Mouse (Mus musculus): Measurements from ENCODE around the gene Ggt1. TPM values are rescaled to one million over a fixed set of nuclear protein-coding genes. Genes with fewer than 3 reads are reported as not detected.

Ggt1 gene
- polyA plus RNA-seq, 1 experiment from 2014 or later = 1.7 TPM

GRCm38 (mm10) chr10:75579129-75579528 lies 17.7 kb downstream of the Ggt1 start:
- ATAC-seq (ENCODE audit: low FRiP score) = no peak
- H3K27me3 ChIP-seq (ENCODE audit: control insufficient read depth, insufficient read depth, low read length) = no peaks in the 10 kb centered on the region
- no peaks in the 10 kb centered on the region for H3K36me3 ChIP-seq (replicated peaks; ENCODE audit: control insufficient read depth, insufficient read depth)
- no peak overlapping the region for H3K27ac ChIP-seq
- no peak overlapping the region for H3K4me3 ChIP-seq (replicated peaks; ENCODE audit: low read length)
- no peaks in the 10 kb centered on the region for H3K4me1 ChIP-seq (replicated peaks; ENCODE audit: control insufficient read depth, insufficient read depth, low read length)
- no peak for DNase-seq (ENCODE audit: low spot score)
- no peak overlapping the region for H3K9ac ChIP-seq
- 90% methylated on average over 6 of the region's 6 CpGs for WGBS
- H3K4me2 ChIP-seq (replicated peaks) = no peak overlapping the region
- H3K9me3 ChIP-seq (ENCODE audit: control insufficient read depth, low read length) = no peaks in the 10 kb centered on the region

GRCm38 (mm10) chr10:75585876-75586552 lies 24.6 kb downstream of the Ggt1 start:
- Histone ChIP-seq H3K4me2 (replicated peaks) (peak overlapping the region; percentile 28; the same call in 1 of the 2 replicates), H3K27ac (0 out of 2 replicates have a peak overlapping the region, but pooled peaks have one; percentile 22), H3K27me3 (ENCODE audit: control insufficient read depth, insufficient read depth, low read length) (no peaks in the 10 kb centered on the region), H3K4me3 (replicated peaks; ENCODE audit: low read length) (no peak overlapping the region), H3K36me3 (replicated peaks; ENCODE audit: control insufficient read depth, insufficient read depth) (no peaks in the 10 kb centered on the region), H3K9me3 (ENCODE audit: control insufficient read depth, low read length) (no peaks in the 10 kb centered on the region), H3K9ac (no peak overlapping the region), H3K4me1 (replicated peaks; ENCODE audit: control insufficient read depth, insufficient read depth, low read length) (no peaks in the 10 kb centered on the region)
- WGBS = 15% methylated on average over 20 of the region's 20 CpGs
- peak; percentile 96 for DNase-seq (ENCODE audit: low spot score)
- peak; percentile 86 for ATAC-seq (ENCODE audit: low FRiP score)

- ATAC-seq (ENCODE audit: low FRiP score) (peak; percentile 28; the same call in 1 of the 2 replicates), DNase-seq (ENCODE audit: low spot score) (no peak)
- Histone ChIP-seq H3K9me3 (ENCODE audit: control insufficient read depth, low read length) (no peaks in the 10 kb centered on the region), H3K9ac (no peak overlapping the region), H3K4me2 (replicated peaks) (no peak overlapping the region), H3K4me3 (replicated peaks; ENCODE audit: low read length) (no peak overlapping the region), H3K36me3 (replicated peaks; ENCODE audit: control insufficient read depth, insufficient read depth) (no peaks in the 10 kb centered on the region), H3K27me3 (ENCODE audit: control insufficient read depth, insufficient read depth, low read length) (no peaks in the 10 kb centered on the region), H3K27ac (0 out of 2 replicates have a peak overlapping the region, but pooled peaks have one; percentile 22), H3K4me1 (replicated peaks; ENCODE audit: control insufficient read depth, insufficient read depth, low read length) (no peaks in the 10 kb centered on the region)
- WGBS = 78% methylated on average over 1 of the region's 1 CpGs
Observed at GRCm38 (mm10) chr10:75586553-75586879, 25.1 kb downstream of the Ggt1 start.

GRCm38 (mm10) chr10:75587781-75588180 lies 26.4 kb downstream of the Ggt1 start:
- no peak overlapping the region for H3K4me2 ChIP-seq (replicated peaks)
- H3K36me3 ChIP-seq (replicated peaks; ENCODE audit: control insufficient read depth, insufficient read depth) = no peaks in the 10 kb centered on the region
- H3K27me3 ChIP-seq (ENCODE audit: control insufficient read depth, insufficient read depth, low read length) = no peaks in the 10 kb centered on the region
- 81% methylated on average over 4 of the region's 4 CpGs for WGBS
- H3K9ac ChIP-seq = no peak overlapping the region
- no peak overlapping the region for H3K27ac ChIP-seq
- no peaks in the 10 kb centered on the region for H3K4me1 ChIP-seq (replicated peaks; ENCODE audit: control insufficient read depth, insufficient read depth, low read length)
- no peak overlapping the region for H3K4me3 ChIP-seq (replicated peaks; ENCODE audit: low read length)
- no peaks in the 10 kb centered on the region for H3K9me3 ChIP-seq (ENCODE audit: control insufficient read depth, low read length)
- DNase-seq (ENCODE audit: low spot score) = no peak
- no peak for ATAC-seq (ENCODE audit: low FRiP score)

- H3K9me3 ChIP-seq (ENCODE audit: control insufficient read depth, low read length) = no peaks in the 10 kb centered on the region
Observed at GRCm38 (mm10) chr10:75588336-75588735, 26.9 kb downstream of the Ggt1 start.

GRCm38 (mm10) chr10:75589129-75589528 lies 27.7 kb downstream of the Ggt1 start, which contains the start of gene Ggt5:
Gene Ggt5 (plus strand): TSS chr10:75589340.
- DNase-seq (ENCODE audit: low spot score) = peak; percentile 40
- ATAC-seq (ENCODE audit: low FRiP score) = no peak
- Histone ChIP-seq H3K4me2 (replicated peaks) (peak within 1 kb of the TSS; percentile 13; the same call in 1 of the 2 replicates), H3K36me3 (replicated peaks; ENCODE audit: control insufficient read depth, insufficient read depth) (no peaks in the 10 kb centered on the region), H3K9me3 (ENCODE audit: control insufficient read depth, low read length) (no peaks in the 10 kb centered on the region), H3K4me3 (replicated peaks; ENCODE audit: low read length) (no peak within 1 kb of the TSS), H3K27me3 (ENCODE audit: control insufficient read depth, insufficient read depth, low read length) (no peaks in the 10 kb centered on the region), H3K4me1 (replicated peaks; ENCODE audit: control insufficient read depth, insufficient read depth, low read length) (no peaks in the 10 kb centered on the region), H3K9ac (no peak within 1 kb of the TSS), H3K27ac (no peak within 1 kb of the TSS)
- WGBS = 42% methylated on average over 5 of the region's 5 CpGs

More at GRCm38 (mm10) chr10:75588336-75588735, 26.9 kb downstream of the Ggt1 start:
- 75% methylated on average over 5 of the region's 5 CpGs for WGBS
- H3K9ac ChIP-seq = no peak overlapping the region
- H3K4me1 ChIP-seq (replicated peaks; ENCODE audit: control insufficient read depth, insufficient read depth, low read length) = no peaks in the 10 kb centered on the region
- ATAC-seq (ENCODE audit: low FRiP score) (no peak), DNase-seq (ENCODE audit: low spot score) (no peak)
- H3K27me3 ChIP-seq (ENCODE audit: control insufficient read depth, insufficient read depth, low read length) = no peaks in the 10 kb centered on the region
- no peaks in the 10 kb centered on the region for H3K36me3 ChIP-seq (replicated peaks; ENCODE audit: control insufficient read depth, insufficient read depth)
- H3K4me3 ChIP-seq (replicated peaks; ENCODE audit: low read length) = no peak overlapping the region
- H3K27ac ChIP-seq = no peak overlapping the region
- no peak overlapping the region for H3K4me2 ChIP-seq (replicated peaks)

- H3K27me3 ChIP-seq (ENCODE audit: control insufficient read depth, insufficient read depth, low read length) = no peaks in the 10 kb centered on the region
- no peaks in the 10 kb centered on the region for H3K9me3 ChIP-seq (ENCODE audit: control insufficient read depth, low read length)
- no peaks in the 10 kb centered on the region for H3K36me3 ChIP-seq (replicated peaks; ENCODE audit: control insufficient read depth, insufficient read depth)
- no peak for DNase-seq (ENCODE audit: low spot score)
- 73% methylated on average over 16 of the region's 16 CpGs for WGBS
- no peak overlapping the region for H3K9ac ChIP-seq
- no peak overlapping the region for H3K4me3 ChIP-seq (replicated peaks; ENCODE audit: low read length)
- H3K4me2 ChIP-seq (replicated peaks) = peak overlapping the region; percentile 13; the same call in 1 of the 2 replicates
- H3K4me1 ChIP-seq (replicated peaks; ENCODE audit: control insufficient read depth, insufficient read depth, low read length) = no peaks in the 10 kb centered on the region
- H3K27ac ChIP-seq = no peak overlapping the region
- ATAC-seq (ENCODE audit: low FRiP score) = no peak
Observed at GRCm38 (mm10) chr10:75589651-75590050, 28.2 kb downstream of the Ggt1 start.

- DNase-seq (ENCODE audit: low spot score) = no peak
- ATAC-seq (ENCODE audit: low FRiP score) = no peak
- Histone ChIP-seq H3K4me1 (replicated peaks; ENCODE audit: control insufficient read depth, insufficient read depth, low read length) (no peaks in the 10 kb centered on the region), H3K9me3 (ENCODE audit: control insufficient read depth, low read length) (no peaks in the 10 kb centered on the region), H3K4me3 (replicated peaks; ENCODE audit: low read length) (no peak overlapping the region), H3K9ac (no peak overlapping the region), H3K27me3 (ENCODE audit: control insufficient read depth, insufficient read depth, low read length) (no peaks in the 10 kb centered on the region), H3K4me2 (replicated peaks) (no peak overlapping the region), H3K27ac (no peak overlapping the region), H3K36me3 (replicated peaks; ENCODE audit: control insufficient read depth, insufficient read depth) (no peaks in the 10 kb centered on the region)
- WGBS = 78% methylated on average over 12 of the region's 12 CpGs
Observed at GRCm38 (mm10) chr10:75591211-75591894, 29.9 kb downstream of the Ggt1 start.

- Histone ChIP-seq H3K27me3 (ENCODE audit: control insufficient read depth, insufficient read depth, low read length) (no peaks in the 10 kb centered on the region), H3K9ac (no peak overlapping the region), H3K27ac (no peak overlapping the region), H3K4me2 (replicated peaks) (no peak overlapping the region), H3K4me3 (replicated peaks; ENCODE audit: low read length) (no peak overlapping the region), H3K4me1 (replicated peaks; ENCODE audit: control insufficient read depth, insufficient read depth, low read length) (no peaks in the 10 kb centered on the region), H3K9me3 (ENCODE audit: control insufficient read depth, low read length) (0 out of 2 replicates have a peak, but pooled peaks cover 3% of the 10 kb centered on the region), H3K36me3 (replicated peaks; ENCODE audit: control insufficient read depth, insufficient read depth) (no peaks in the 10 kb centered on the region)
- 84% methylated on average over 7 of the region's 7 CpGs for WGBS
- DNase-seq (ENCODE audit: low spot score) (no peak), ATAC-seq (ENCODE audit: low FRiP score) (no peak)
Observed at GRCm38 (mm10) chr10:75592585-75592984, 31.2 kb downstream of the Ggt1 start.

Measured in hindbrain, embryonic 14.5 days (tissue).